Mouse (Mus musculus): ENCODE data around the gene Polr2f. TPM values are rescaled to one million over a fixed set of nuclear protein-coding genes. Genes with fewer than 3 reads are reported as not detected.

Gene Polr2f
- total RNA-seq, 4 experiments from 2014 or later, result 120 to 161 (median 139) TPM

DNA sequence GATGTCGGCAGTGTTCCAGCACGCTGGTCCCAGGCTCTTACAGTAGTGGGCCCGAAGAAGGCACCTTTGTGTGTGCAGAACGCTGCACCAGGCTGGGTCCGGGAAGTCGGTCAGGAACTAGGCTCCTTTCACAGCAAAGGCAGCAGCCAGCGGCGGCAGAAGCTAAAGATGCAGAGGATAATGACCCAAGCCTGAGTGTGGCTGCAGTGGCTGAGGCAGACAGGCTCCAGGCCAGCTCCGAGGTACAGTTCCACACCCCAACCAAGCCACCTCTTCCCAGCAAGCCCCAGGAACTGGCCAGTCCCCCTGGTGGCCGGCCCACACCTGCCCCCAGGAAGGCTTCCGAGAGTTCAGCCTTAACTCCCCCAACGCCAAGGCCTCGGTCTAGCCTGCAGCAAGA, 18.3 kb upstream of the Polr2f start:
- DNase-seq, result no peak

DNA sequence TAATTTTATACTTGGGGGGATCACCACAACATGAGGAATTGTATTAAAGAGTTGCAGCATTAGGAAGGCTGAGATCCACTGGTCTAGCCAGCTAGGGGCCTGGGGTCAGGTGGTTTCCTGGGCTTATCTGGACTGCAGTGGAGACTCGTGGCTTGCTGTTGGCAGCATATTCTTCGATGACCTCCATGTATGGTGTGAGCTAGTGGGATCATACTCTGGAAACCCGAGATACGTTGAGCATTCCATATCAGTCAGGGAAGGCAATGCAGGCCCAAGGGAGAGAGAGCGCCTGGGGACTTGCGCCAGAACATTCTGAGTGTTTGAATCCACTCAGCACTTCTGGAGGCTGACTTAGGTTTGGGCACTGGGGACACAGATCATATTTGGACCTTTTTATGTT, 17.1 kb upstream of the Polr2f start:
- DNase-seq, result no peak

DNA sequence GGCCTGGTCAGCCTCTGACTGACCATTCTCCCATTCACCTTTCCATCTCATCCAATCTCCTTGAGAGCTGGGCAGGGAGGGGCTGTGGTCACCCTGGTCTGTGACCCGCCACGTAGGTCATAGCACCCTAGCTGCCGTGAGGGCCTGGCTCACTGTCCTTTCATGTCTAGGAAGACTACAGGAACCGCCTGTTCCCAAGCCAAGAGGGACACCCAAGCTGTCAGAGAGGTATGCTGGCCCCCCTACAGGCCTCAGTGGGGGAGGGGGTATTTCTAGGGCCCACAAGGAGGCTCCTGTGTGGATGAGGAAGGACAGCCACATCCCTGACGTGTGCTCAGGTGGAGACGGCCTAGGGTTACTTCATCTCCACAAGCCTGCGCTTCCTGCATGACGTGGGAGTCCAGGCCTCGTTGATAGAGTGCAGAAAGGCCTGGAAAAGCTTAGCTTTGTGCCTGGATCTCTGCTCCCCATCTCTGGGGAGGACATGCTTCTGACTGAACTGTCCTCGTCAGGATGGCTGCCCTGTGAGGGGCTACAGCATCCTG, 16.4 kb upstream of the Polr2f start:
- DNase-seq, result no peak

DNA sequence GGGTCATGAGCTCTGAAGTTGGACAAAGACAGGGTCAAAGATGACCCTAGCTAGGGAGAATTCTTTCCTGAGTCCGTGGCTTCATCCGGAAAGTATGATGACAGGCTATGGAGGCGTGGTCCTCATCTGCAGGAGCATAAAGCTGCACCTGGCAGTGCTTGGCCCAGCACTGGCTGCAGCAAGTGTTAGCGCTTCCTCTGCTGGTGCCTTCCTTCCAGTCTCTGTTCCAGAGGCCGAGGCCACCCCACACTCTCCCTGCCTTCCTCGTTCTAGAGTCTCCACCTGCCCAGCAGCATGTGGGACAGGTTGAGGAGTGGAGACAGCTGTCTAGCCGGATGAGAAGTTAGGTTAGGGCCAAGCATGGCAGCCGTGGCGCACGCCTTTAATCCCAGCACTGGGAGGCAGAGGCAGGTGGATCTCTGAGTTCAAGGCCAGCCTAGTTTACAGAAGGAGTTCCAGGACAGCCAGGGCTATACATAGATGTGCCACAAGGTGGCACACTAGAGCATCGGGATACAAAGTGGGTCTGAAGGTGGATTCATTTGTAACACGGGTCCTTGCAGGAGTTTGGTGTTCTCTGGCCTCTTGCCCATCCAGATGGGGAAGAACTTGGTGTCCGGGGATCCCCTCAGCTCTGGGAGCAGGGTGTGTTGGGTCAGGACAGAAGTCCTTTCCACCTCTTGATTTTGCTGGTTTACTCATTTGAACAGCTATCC, 14.4 kb upstream of the Polr2f start:
- DNase-seq, result no peak

DNA sequence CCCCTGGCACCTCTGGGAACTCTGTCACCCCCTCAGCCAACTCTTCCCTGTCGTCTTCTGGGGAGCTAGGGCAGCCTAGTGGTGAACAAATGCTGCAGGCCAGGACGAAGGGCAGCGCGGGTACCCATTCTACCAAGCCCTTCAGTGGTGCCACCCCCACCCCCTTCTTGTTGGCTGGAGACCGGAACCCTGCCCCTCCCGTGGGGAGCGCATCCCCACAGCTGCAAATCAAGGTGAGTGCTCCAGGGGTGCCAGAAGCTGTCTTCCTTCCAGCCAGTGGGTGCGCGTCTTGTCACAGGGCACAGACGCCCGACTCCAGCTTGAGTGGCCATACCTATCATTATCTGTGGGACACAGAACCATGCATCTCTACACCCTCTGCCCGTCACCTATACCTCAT, 13.7 kb upstream of the Polr2f start:
- no peak for DNase-seq

DNA sequence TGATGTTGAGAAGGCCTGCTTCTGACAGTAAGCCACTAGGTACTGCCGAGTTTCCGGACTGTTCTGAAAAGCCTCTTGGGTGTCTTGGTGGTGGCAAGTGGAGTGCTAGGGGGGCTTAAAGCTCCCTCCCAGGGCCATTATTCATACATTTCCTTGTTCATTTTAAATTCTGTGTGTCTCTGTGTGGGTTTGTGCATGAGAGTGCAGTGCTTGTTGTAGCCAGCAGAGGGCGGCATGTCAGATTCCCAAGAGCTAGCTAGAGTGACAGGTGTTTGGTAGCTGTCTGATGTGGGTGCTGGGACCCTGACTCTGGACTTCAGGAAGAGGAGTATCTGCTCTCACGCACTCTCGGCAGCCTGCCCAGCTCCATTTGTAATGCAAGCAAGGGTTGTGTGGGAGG, 12.6 kb upstream of the Polr2f start:
- no peak for DNase-seq

DNA sequence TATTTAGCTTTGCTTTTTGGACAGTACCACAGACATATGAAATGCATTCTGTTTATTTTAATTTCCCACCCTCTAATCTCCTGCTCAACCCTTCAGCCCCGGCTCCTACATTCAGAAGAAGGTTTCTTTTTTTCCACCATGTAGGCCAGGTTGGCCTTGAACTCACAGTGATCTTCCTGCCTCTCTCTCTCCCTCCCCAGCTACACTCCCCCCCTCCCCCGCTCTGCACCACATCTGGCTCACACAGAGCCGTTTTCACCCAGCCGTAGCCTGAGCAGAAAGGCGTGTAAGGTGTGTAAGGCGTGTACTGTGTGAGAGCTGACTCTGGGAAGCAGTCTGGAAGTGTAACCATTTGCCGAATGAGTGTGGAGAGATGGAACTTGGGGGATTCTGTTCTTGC, 11.5 kb upstream of the Polr2f start:
- DNase-seq, result no peak

DNA sequence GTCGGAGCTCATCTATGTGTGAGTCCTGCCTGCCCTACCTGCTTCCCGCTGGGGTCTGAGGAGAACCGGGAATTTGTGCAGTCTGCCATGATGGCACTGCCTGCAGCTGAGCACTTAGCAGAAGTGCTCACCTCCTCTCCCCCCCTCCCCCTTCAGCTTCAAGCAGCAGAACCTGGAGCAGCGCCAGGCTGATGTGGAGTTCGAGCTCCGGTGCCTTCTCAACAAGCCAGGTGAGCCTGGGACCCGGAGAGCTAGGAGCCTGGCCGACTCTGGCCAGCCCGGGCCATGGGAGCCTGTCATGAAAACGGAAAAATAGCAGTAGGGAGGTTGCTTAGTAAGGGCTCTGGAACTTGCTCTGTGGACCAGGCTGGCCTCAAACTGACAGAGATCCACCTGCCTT, 10.0 kb upstream of the Polr2f start:
- no peak for DNase-seq

DNA sequence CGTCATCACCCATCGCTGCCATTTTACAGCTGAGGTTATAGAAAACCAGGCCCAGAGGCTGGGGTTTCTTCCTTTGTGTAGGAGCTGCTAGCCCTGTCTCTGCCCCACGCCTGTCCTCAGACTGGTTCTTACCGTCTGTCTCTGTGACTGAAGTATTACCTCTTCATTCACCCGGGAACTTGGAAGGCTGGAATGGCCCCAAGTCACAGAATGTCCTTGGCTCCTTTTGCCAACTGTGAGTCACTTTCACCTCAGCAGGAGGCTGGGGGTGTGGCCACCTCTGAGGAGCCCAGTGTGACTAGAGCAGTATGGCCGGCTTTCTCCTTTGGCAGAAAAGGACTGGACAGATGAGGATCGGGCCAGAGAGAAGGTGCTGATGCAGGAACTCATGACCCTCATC, 9.4 kb upstream of the Polr2f start:
- DNase-seq, result peak; percentile 93

DNA sequence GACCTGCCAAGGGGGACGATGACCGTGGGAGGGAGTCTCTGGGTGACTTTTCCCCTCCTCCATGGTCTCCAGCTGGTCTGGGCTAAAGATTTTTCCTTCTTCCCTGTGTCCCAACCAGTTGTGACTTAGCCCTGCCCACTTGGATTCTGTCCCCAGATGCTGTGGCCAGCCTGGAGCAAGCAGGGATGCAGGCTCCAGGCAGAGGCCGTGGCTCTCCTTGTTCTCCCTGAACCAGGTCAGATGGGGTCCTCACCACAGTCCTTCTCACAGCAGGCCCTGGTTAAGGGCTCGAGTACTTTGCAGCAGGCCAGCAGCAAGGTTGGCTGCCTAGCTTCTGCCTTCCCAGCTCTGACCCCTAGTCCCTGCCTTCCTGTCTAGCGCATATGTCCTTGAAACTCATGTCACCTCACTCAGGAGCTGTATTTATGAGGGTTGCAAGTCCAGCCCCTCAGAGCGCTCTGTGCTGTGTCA, 7.6 kb upstream of the Polr2f start:
- DNase-seq, result peak; percentile 57

DNA sequence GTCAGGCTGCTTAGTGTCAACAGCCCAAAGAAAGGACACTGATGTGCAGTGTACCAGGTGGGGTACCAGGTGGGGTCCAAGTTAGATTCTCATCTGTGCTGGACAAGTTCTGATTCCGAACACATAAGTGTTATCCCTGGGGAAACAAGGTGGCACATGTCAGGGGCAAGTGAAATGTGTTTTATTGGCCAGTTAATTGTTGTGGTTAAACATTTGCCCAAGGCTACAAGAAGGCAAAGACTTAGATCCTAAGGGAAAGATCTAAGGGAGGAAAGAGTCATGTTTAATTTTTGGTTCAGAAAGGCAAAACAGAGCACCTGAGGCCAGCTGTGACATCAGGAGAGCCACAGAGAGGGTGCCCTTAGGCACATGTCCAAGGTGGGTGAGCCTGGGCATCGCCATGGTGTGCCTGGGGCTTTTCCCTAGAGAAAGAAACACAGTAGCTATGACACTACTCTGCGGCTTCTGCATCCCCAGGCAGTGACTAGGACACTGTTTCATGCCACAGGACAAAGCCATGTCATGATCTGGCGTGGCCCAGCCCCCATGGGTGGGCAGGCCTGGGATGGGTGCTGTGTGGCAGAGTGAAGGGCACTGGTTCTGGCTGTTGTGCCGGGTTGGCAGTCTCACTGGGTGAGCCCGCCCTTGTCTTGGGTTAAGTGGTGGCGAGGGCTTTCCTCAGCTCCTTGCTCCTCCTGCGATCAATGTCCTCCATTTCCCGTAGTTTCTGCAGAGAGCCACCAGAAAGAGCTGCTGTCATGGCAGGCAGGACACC, 6.1 kb upstream of the Polr2f start:
- no peak for DNase-seq

DNA sequence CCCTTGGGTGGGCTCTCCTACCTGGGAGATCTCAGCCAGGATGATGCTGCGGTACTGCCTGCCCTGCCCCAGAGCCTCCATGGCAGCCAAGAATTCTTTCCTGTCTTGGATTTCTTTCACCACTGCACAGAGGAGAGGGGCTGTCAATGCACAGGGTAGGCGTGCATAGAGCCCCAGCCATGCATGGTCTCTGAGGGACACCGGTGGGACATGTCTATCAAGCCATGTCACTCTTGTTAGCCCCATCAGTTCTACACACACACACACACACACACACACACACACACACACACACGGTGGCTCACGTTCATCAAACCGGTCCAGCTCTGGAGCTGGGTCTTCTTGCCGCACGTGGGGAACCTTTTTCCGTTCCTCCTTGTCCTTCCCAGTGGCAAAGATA, 5.5 kb upstream of the Polr2f start:
- DNase-seq, result no peak

DNA sequence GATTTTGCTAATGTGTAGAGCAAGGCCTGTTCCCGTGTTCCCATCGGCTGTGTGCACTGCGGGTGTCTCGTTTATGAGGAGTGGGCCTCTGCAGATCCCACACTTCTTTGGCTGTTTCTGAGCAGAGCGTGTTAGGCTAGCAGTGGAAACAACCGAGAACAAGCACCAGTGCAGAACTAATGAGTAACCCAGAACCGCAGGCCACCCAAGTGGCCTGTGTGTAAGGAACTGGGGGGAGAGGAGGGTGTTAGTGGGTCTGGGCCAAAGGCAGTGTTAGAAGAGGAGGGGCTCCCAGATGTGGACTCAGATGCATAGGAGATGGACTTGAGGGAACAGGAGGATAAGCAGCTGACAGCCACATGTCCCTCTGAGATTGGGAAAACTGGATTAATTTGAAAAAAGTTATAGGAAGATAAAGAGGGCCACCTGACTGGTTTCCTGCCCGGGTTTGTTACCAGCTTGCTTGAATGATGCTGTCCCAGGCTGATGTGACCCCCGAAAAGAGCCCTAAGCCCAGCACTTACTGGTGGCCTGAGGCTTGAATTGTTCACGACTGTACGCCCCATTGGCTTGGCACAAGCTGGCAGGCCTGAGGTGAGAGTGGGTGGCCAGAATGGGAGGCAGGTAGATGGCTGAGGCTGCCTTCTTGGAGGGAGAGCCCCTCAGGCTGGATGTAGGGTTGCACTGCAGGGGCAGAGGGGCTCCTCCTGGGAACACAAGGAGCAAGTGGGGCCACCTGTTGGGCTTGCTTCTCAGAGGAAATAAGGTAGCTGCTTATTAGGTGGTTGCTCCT, 4.8 kb upstream of the Polr2f start:
- no peak for DNase-seq

DNA sequence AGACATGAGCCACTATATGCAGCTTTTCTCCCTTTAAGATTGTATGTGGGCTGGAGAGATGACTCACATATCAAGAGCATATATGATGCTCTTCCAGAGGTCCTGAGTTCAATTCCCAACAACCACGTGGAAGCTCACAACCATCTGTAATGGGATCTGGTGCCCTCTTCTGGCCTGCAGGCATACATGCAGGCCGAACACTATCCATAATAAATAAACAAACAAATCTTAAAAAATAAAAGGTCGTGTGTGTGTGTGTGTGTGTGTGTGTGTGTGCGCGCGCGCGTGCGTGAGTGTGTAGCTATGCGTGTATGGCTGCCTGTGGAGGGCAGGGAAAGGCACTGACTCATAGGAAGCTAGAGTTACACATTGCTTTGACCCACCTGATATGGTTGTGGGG, 1.2 kb upstream of the Polr2f start:
- DNase-seq, result no peak

DNA sequence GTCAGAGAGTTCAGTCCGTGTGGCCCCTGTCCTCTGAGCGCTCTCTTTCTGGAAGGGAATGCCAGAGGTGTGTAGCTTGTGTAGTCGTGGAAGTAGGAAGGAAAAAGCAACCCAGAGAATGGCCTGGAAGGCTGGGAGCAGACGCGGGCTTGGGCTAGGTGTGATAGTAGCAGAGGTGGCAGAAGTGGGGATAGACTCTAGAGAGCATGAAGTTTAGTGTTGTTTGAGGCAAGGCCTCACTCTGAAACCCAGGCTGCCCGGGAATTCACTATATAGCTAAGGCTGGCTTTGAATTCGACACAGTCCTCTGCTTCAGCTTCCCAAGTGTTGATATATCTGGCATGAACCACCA, 733 bp downstream of the Polr2f start:
- no peak for DNase-seq

DNA sequence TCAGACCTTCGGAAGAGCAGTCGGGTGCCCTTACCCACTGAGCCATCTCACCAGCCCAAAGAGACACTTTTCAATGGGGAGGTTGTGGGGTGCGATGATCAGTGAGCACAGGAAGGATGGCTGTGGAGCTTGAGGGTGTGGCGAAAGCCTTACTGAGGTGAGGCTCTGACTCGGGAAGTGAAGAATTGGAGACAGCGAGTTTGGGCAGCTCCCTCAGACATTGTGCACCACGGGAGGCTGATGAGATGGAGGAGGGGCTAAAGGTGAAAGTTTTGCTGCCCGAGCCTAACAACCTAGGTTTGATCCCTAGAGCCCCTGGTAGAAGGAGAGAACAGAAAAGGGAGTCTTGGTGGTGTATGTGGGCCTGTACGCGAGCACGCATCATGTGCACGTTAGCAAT, 2.5 kb downstream of the Polr2f start:
- no peak for DNase-seq

DNA sequence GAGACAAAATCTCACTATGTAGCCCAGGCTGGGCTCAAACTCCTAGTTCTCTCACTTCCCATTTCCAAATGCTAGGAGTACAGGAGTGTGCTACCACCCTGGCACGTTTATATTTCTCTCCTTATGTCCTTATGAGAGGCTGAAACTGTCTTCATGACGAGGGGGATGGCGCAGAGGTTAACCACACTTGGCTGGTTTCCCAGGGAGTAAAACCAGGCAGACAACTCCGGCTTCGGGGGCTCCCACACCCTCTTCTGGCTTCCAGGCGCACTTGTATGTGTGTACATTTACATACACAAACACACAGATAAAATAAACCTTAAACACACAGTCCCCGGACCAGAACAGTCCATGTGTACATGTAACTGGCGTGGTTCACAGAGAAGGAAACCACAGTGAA, 3.2 kb downstream of the Polr2f start:
- DNase-seq, result no peak

DNA sequence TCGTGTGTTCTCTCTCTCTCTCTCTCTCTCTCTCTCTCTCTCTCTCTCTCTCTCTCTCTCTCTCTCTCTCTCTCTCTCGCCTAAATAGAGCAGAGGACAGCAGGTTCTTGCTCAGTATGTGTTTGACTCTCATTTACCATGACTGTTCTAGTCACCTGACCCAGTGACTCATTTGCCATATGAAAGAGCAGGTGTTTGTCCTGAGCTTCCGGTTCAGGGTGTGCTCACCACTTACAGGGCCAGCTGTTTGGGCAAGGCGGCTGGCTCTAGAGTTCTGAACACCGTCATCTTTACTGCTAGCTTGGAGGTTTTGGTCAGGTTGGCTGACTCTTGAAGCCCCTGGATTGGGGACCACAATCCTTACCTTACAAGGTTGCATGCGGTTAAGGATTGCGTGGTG, 4.7 kb downstream of the Polr2f start:
- no peak for DNase-seq

DNA sequence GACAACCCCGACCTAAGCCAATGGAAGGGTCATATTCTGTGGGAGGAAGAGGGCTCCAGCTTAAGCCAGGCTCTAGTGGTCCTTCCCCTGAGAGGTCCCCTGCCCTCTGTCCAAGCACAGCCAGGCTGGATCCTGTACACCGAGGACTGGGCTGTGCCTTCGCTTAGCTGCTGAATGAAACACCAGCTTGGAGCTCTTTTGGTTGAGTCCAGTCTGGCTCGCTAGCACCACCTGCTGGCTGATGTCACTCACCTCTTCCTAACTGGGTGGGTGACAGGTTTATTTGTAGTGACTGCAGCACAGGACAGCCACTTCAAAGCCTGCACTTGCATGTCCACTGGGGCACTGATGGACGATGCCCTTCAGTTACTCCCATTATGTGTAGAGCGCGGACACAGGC, 7.7 kb downstream of the Polr2f start:
- DNase-seq, result peak; percentile 64

DNA sequence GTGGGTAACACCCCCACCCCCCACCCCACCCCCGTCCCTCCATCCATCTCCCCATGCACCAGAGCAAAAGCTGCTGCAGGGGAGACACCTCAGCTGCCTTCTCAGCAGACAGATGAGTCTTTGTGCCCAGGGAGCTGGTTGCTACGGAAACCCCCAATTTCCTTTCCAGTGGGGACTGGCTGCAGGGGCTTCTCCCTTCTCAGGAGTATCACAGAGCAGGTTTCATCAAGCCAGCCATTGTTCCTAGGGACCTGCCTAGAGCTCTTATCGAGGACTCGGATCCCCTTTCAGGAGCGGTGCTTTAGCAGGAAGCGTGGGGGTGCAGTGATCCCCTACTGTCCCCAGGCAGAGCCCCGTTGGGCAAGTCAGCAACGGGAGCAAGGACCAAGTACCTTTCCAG, 11.1 kb downstream of the Polr2f start:
- DNase-seq, result no peak

DNA sequence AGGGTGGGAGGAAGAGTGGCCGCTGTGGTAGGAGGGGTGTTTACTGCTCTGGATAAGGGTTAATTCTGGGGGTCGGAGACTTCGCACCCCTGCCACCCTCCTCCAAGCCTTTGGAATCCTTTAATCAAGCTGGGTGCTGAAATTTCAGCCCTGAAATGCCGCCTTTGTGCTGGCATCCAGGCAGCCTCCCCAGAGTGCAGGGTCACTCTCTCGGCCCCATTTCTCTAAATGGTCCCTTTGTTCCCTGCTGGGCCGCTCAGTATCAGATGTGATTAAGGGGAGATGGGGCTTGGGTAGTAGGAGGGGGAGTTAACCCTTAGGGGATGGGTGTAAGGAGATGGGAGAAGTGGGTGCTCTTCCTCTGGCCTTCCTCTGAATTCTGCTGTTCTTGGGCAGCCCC, 11.9 kb downstream of the Polr2f start:
- DNase-seq, result no peak

DNA sequence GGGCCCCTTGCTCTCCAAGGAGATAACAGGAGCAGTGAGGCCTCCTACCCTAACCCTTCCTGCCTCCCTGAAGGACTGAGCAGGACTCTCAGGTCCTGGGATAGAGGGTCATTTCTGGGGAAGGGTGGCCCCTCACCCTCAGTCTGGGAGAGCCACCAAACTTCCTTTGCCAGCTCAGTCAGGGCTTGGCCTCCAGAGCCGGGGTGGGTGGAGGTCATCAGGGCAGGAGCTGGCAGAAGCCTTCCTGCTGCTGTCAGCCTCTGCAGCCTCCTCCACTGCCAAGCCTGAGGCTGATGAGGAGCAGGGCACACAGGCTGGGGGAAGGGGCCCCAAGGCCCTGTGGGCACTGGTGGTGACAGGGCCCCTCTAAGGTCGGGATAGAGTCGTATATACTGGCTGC, 14.8 kb downstream of the Polr2f start:
- no peak for DNase-seq

DNA sequence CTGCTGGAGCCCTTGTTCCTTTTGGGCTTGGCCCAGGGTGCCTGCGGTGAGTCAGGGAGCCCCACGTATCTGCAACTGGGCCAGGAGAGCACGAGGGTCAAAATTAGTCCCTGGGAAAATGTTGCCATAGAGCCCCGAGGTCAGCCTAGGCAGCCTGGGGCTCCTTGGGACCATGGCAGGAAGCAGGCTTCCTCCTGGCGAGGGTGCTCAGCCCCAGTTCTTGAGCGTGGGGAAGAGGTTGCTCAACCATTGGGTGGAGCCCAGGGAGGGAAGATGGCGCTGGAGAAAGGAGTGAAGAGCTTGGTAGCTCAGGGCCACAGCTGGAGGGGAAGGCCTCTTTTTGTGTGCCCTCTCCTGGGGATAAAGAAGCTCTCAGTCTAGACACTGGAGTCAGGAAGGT, 21.5 kb downstream of the Polr2f start:
- DNase-seq, result no peak

Data from adrenal gland, adult 8-10 months (tissue).